Comparison of ENCODE assay signal across 21 mouse cellular contexts in the genomic region with DNA sequence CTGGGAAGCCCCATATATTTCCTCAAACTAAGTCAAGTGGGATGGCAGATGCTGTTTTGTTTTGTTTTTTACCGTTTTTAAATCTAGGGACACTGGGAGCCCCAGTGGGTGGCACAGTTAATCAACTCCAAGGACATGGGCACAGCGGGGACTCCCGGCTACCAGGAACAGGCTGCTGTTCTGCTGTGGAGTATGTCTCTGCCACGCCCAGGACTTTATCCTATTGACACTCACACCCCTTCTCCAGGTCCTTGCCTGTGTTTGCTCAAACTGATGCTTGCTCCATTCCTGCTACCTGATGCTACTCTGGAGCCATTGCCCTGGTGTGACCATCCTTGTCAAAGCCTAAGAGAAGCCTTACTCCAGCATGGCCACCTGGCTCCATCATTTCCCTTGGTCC.
A peak's percentile ranks its signal among the peaks of the same experiment; 100 is the strongest.
DNase-seq lines count a peak whose midpoint lies in the region; ATAC-seq and TF ChIP-seq lines count a peak whose summit lies in the region.
"Had no signal": no experiment of that assay in that cellular context is flagged by ENCODE, and none has a peak within 500 bp of the region (broad histone marks: within the 10 kb centered on the region; RNA-seq: fewer than 3 reads in every experiment).

No protein-coding gene starts in this region.

- no peak overlapping the region for H3K9ac ChIP-seq in intestine, postnatal 0 days (ENCODE audit: low read depth, low read length)
- no peak overlapping the region for H3K9ac ChIP-seq in intestine, embryonic 15.5 days
- no peak overlapping the region for H3K9ac ChIP-seq in limb, embryonic 12.5 days (replicated peaks)
- no peak overlapping the region for H3K9ac ChIP-seq in neural tube, embryonic 15.5 days (replicated peaks)
- H3K9ac ChIP-seq: forebrain, embryonic 13.5 days; forebrain, postnatal 0 days; hindbrain, embryonic 12.5 days; hindbrain, embryonic 15.5 days had no signal

- no peak overlapping the region for H3K4me3 ChIP-seq in intestine, postnatal 0 days (ENCODE audit: low read depth, low read length)
- H3K4me3 ChIP-seq in intestine, embryonic 15.5 days (replicated peaks), result no peak overlapping the region
- no peak overlapping the region for H3K4me3 ChIP-seq in limb, embryonic 12.5 days (replicated peaks)
- H3K4me3 ChIP-seq in neural tube, embryonic 15.5 days (replicated peaks), result no peak overlapping the region
- H3K4me3 ChIP-seq: forebrain, embryonic 10.5 days; forebrain, embryonic 13.5 days; gastrocnemius, adult 2 months; hindbrain, embryonic 12.5 days; hindbrain, embryonic 15.5 days had no signal

- H3K4me1 ChIP-seq in intestine, postnatal 0 days (replicated peaks; ENCODE audit: control insufficient read depth, insufficient read depth, low read length), result no peaks in the 10 kb centered on the region
- peaks cover 13% of the 10 kb centered on the region for H3K4me1 ChIP-seq in intestine, embryonic 15.5 days (replicated peaks)
- H3K4me1 ChIP-seq in limb, embryonic 12.5 days (replicated peaks), result peaks cover 69% of the 10 kb centered on the region
- peaks cover 36% of the 10 kb centered on the region for H3K4me1 ChIP-seq in neural tube, embryonic 15.5 days

- no peak for TF ChIP-seq CTCF in intestine, postnatal 0 days (IDR thresholded peaks at IDR 0.05; ENCODE audit: low read depth)

- no peak overlapping the region for H3K27ac ChIP-seq in intestine, postnatal 0 days (ENCODE audit: low read depth, low read length)
- H3K27ac ChIP-seq in intestine, embryonic 15.5 days, result no peak overlapping the region
- 0 out of 2 replicates have a peak overlapping the region, but pooled peaks have one; percentile 42 for H3K27ac ChIP-seq in limb, embryonic 12.5 days
- no peak overlapping the region for H3K27ac ChIP-seq in neural tube, embryonic 15.5 days (replicated peaks)
- H3K27ac ChIP-seq: forebrain, embryonic 10.5 days; gastrocnemius, adult 2 months; hindbrain, embryonic 12.5 days; hindbrain, embryonic 15.5 days had no signal

- peak; percentile 75 for DNase-seq in ZHBTc4 (ENCODE audit: low read depth, low spot score)
- DNase-seq in cerebellum, postnatal 36 days, result no peak
- DNase-seq: B cell, adult 2 months; cerebellum, adult 11 months; cerebellum, adult 2 months; cerebellum, postnatal 10 days; forebrain, postnatal 0 days; gastrocnemius, adult 2 months; gastrocnemius, postnatal 25 days; heart, adult 18-20 months; kidney, adult 18-20 months had no signal

- 0 out of 2 replicates have a peak, but pooled peaks have one; percentile 36 for ATAC-seq in intestine, postnatal 0 days
- no peak for ATAC-seq in intestine, embryonic 15.5 days
- no peak for ATAC-seq in limb, embryonic 12.5 days (ENCODE audit: insufficient number of reproducible peaks, insufficient read depth, low FRiP score, low TSS enrichment, low read depth)
- ATAC-seq in neural tube, embryonic 15.5 days (ENCODE audit: low FRiP score), result no peak
- ATAC-seq: forebrain, embryonic 13.5 days; forebrain, postnatal 0 days had no signal

- H3K9me3 ChIP-seq in intestine, postnatal 0 days (ENCODE audit: control insufficient read depth), result no peaks in the 10 kb centered on the region
- H3K9me3 ChIP-seq in intestine, embryonic 15.5 days, result no peaks in the 10 kb centered on the region
- no peaks in the 10 kb centered on the region for H3K9me3 ChIP-seq in limb, embryonic 12.5 days
- H3K9me3 ChIP-seq in neural tube, embryonic 15.5 days (replicated peaks), result no peaks in the 10 kb centered on the region
- H3K9me3 ChIP-seq: forebrain, embryonic 10.5 days; forebrain, embryonic 13.5 days; hindbrain, embryonic 12.5 days; hindbrain, embryonic 15.5 days had no signal

- 44% methylated on average over 4 of the region's 4 CpGs for WGBS in intestine, postnatal 0 days
- 76% methylated on average over 4 of the region's 4 CpGs for WGBS in intestine, embryonic 15.5 days
- WGBS in limb, embryonic 12.5 days, result 83% methylated on average over 4 of the region's 4 CpGs
- WGBS in neural tube, embryonic 15.5 days, result 74% methylated on average over 4 of the region's 4 CpGs

- H3K27me3 ChIP-seq in intestine, postnatal 0 days (replicated peaks; ENCODE audit: control insufficient read depth, insufficient read depth, low read length), result no peaks in the 10 kb centered on the region
- H3K27me3 ChIP-seq in intestine, embryonic 15.5 days (replicated peaks), result no peaks in the 10 kb centered on the region
- peaks cover 17% of the 10 kb centered on the region for H3K27me3 ChIP-seq in limb, embryonic 12.5 days
- no peaks in the 10 kb centered on the region for H3K27me3 ChIP-seq in neural tube, embryonic 15.5 days (replicated peaks)
- H3K27me3 ChIP-seq: CH12.LX; forebrain, embryonic 13.5 days; hindbrain, embryonic 12.5 days; hindbrain, embryonic 15.5 days had no signal

- no peaks in the 10 kb centered on the region for H3K36me3 ChIP-seq in intestine, postnatal 0 days (ENCODE audit: control insufficient read depth, insufficient read depth)
- H3K36me3 ChIP-seq in intestine, embryonic 15.5 days, result no peaks in the 10 kb centered on the region
- H3K36me3 ChIP-seq in limb, embryonic 12.5 days, result no peaks in the 10 kb centered on the region
- no peaks in the 10 kb centered on the region for H3K36me3 ChIP-seq in neural tube, embryonic 15.5 days
- H3K36me3 ChIP-seq: forebrain, embryonic 10.5 days; hindbrain, embryonic 12.5 days; hindbrain, embryonic 15.5 days had no signal

- no peak overlapping the region for H3K4me2 ChIP-seq in intestine, postnatal 0 days (replicated peaks; ENCODE audit: low read depth)
- no peak overlapping the region for H3K4me2 ChIP-seq in intestine, embryonic 15.5 days (replicated peaks)
- no peak overlapping the region for H3K4me2 ChIP-seq in limb, embryonic 12.5 days
- H3K4me2 ChIP-seq in neural tube, embryonic 15.5 days, result no peak overlapping the region
- H3K4me2 ChIP-seq: forebrain, embryonic 13.5 days; heart, embryonic 11.5 days; hindbrain, embryonic 12.5 days; hindbrain, embryonic 15.5 days had no signal
